Mouse (Mus musculus): Measurements from ENCODE around the gene Ttc39d.

Ttc39d gene

GRCm38 (mm10) chr17:80267065-80267464 lies 59.8 kb downstream of the Ttc39d start:
- no peak for DNase-seq (ENCODE audit: extremely low read depth, low read depth)
